Mouse (Mus musculus) fibroblast of lung, adult 2 months (primary cell): ENCODE results near the gene Tor1a.
A peak's percentile ranks its signal among the peaks of the same experiment; 100 is the strongest.
"Not testable (repeated sequence)": the region's sequence is repeated elsewhere in the genome, so short reads cannot be mapped to it uniquely, and the experiment has no call there.

Source experiments
- DNase-seq: peaks from one replicate; pipeline ENCODE4 v3.0.0-alpha.2; 2011; ENCODE audit warnings: low read depth

Gene Tor1a

GRCm38 (mm10) chr2:30952824-30953490, 14.8 kb downstream of the Tor1a start, which contains the start of gene Tor1b:
Gene Tor1b (plus strand): TSS chr2:30952959.
- peak; percentile 49 for DNase-seq

GRCm38 (mm10) chr2:30952457-30952823, 15.3 kb downstream of the Tor1a start:
- DNase-seq: no peak

GRCm38 (mm10) chr2:30942603-30943011, 25.1 kb downstream of the Tor1a start:
- peak; percentile 49 for DNase-seq

- DNase-seq: not testable (repeated sequence)
These were observed 25.6 kb downstream of the Tor1a start for GRCm38 (mm10) chr2:30942116-30942515.

GRCm38 (mm10) chr2:30941586-30941985, 26.1 kb downstream of the Tor1a start:
- no peak for DNase-seq

- no peak for DNase-seq
These were observed 29.1 kb downstream of the Tor1a start for GRCm38 (mm10) chr2:30938574-30938991.

GRCm38 (mm10) chr2:30937731-30938130, 30.0 kb downstream of the Tor1a start:
- no peak for DNase-seq

GRCm38 (mm10) chr2:30936808-30937207, 30.9 kb downstream of the Tor1a start:
- DNase-seq: no peak

- DNase-seq: no peak
These were observed 33.7 kb downstream of the Tor1a start for GRCm38 (mm10) chr2:30933917-30934450.

- no peak for DNase-seq
These were observed 34.7 kb downstream of the Tor1a start for GRCm38 (mm10) chr2:30933032-30933431.

- no peak for DNase-seq
These were observed 35.8 kb downstream of the Tor1a start for GRCm38 (mm10) chr2:30931922-30932321.

- not testable (repeated sequence) for DNase-seq
These were observed 36.9 kb downstream of the Tor1a start for GRCm38 (mm10) chr2:30930846-30931245.

- no peak for DNase-seq
These were observed 38.2 kb downstream of the Tor1a start, which contains the start of gene Ptges for GRCm38 (mm10) chr2:30929483-30930045. Gene Ptges (minus strand): TSS chr2:30929863.

- DNase-seq: no peak
These were observed 38.7 kb downstream of the Tor1a start for GRCm38 (mm10) chr2:30928893-30929482.

- no peak for DNase-seq
These were observed 39.7 kb downstream of the Tor1a start for GRCm38 (mm10) chr2:30927844-30928628.

GRCm38 (mm10) chr2:30927151-30927781, 40.5 kb downstream of the Tor1a start:
- DNase-seq: no peak

- no peak for DNase-seq
These were observed 41.4 kb downstream of the Tor1a start for GRCm38 (mm10) chr2:30926381-30926780.

GRCm38 (mm10) chr2:30925181-30925580, 42.6 kb downstream of the Tor1a start:
- DNase-seq: no peak

GRCm38 (mm10) chr2:30923099-30923498, 44.6 kb downstream of the Tor1a start:
- DNase-seq: no peak

GRCm38 (mm10) chr2:30920216-30920615, 47.5 kb downstream of the Tor1a start:
- no peak for DNase-seq

GRCm38 (mm10) chr2:30918780-30919329, 48.9 kb downstream of the Tor1a start:
- DNase-seq: no peak
